Mouse (Mus musculus): ENCODE data around the gene Parp3. TPM values are rescaled to one million over a fixed set of nuclear protein-coding genes. Genes with fewer than 3 reads are reported as not detected.

Gene Parp3
- polyA plus RNA-seq, 1 experiment from 2014 or later = 0.75 TPM

GRCm38 (mm10) chr9:106456325-106457162, 20.2 kb downstream of the Parp3 start:
- WGBS (ENCODE audit: insufficient replicate concordance) = 65% methylated on average over 15 of the region's 15 CpGs
- ATAC-seq (ENCODE audit: low read depth) (no peak), DNase-seq (no peak)
- Histone ChIP-seq H3K27ac (no peak overlapping the region), H3K9ac (no peak overlapping the region), H3K4me1 (replicated peaks) (peaks cover 51% of the 10 kb centered on the region), H3K4me3 (replicated peaks) (no peak overlapping the region), H3K4me2 (no peak overlapping the region), H3K36me3 (peaks cover 5% of the 10 kb centered on the region; the same call in 1 of the 2 replicates), H3K27me3 (peaks cover 36% of the 10 kb centered on the region), H3K9me3 (replicated peaks) (no peaks in the 10 kb centered on the region)

GRCm38 (mm10) chr9:106454888-106455681, 21.7 kb downstream of the Parp3 start:
- no peaks in the 10 kb centered on the region for H3K9me3 ChIP-seq (replicated peaks)
- peaks cover 66% of the 10 kb centered on the region for H3K4me1 ChIP-seq (replicated peaks)
- ATAC-seq (ENCODE audit: low read depth) = no peak
- peak overlapping the region; percentile 53; the same call in 1 of the 2 replicates for H3K27ac ChIP-seq
- peaks cover 48% of the 10 kb centered on the region for H3K27me3 ChIP-seq
- peak overlapping the region; percentile 87 for H3K4me2 ChIP-seq
- DNase-seq = no peak
- peak overlapping the region; percentile 70 for H3K9ac ChIP-seq
- H3K36me3 ChIP-seq = 0 out of 2 replicates have a peak, but pooled peaks cover 2% of the 10 kb centered on the region
- WGBS (ENCODE audit: insufficient replicate concordance) = 19% methylated on average over 17 of the region's 17 CpGs
- peak overlapping the region; percentile 66 for H3K4me3 ChIP-seq (replicated peaks)

- Histone ChIP-seq H3K4me1 (replicated peaks) (peaks cover 70% of the 10 kb centered on the region), H3K27me3 (peaks cover 48% of the 10 kb centered on the region), H3K36me3 (no peaks in the 10 kb centered on the region), H3K9me3 (replicated peaks) (no peaks in the 10 kb centered on the region), H3K4me2 (peak overlapping the region; percentile 87), H3K4me3 (replicated peaks) (peak overlapping the region; percentile 66), H3K27ac (peak overlapping the region; percentile 53; the same call in 1 of the 2 replicates), H3K9ac (peak overlapping the region; percentile 70)
- peak; percentile 4; the same call in 1 of the 2 replicates for ATAC-seq (ENCODE audit: low read depth)
- WGBS (ENCODE audit: insufficient replicate concordance) = 10% methylated on average over 13 of the region's 20 CpGs
- no peak for DNase-seq
These were observed 22.5 kb downstream of the Parp3 start for GRCm38 (mm10) chr9:106454071-106454761.

- peak within 1 kb of the TSS; percentile 87 for H3K4me2 ChIP-seq
- 1% methylated on average over 28 of the region's 74 CpGs for WGBS (ENCODE audit: insufficient replicate concordance)
- H3K9ac ChIP-seq = peak within 1 kb of the TSS; percentile 70
- peak within 1 kb of the TSS; percentile 80 for H3K27ac ChIP-seq
- H3K9me3 ChIP-seq (replicated peaks) = no peaks in the 10 kb centered on the region
- H3K36me3 ChIP-seq = no peaks in the 10 kb centered on the region
- H3K27me3 ChIP-seq = peaks cover 48% of the 10 kb centered on the region
- peak within 1 kb of the TSS; percentile 66 for H3K4me3 ChIP-seq (replicated peaks)
- DNase-seq = no peak
- H3K4me1 ChIP-seq (replicated peaks) = peaks cover 78% of the 10 kb centered on the region
- peak; percentile 65 for ATAC-seq (ENCODE audit: low read depth)
These were observed 23.3 kb downstream of the Parp3 start, which contains the start of gene Pcbp4 for GRCm38 (mm10) chr9:106453271-106454070. Gene Pcbp4, plus strand, starts transcription at chr9:106453291.

GRCm38 (mm10) chr9:106452821-106453220, 23.9 kb downstream of the Parp3 start:
- Histone ChIP-seq H3K4me3 (replicated peaks) (peak overlapping the region; percentile 66), H3K4me1 (replicated peaks) (peaks cover 84% of the 10 kb centered on the region), H3K27ac (peak overlapping the region; percentile 80), H3K4me2 (peak overlapping the region; percentile 87), H3K27me3 (peaks cover 48% of the 10 kb centered on the region), H3K9ac (0 out of 2 replicates have a peak overlapping the region, but pooled peaks have one; percentile 70), H3K9me3 (replicated peaks) (no peaks in the 10 kb centered on the region), H3K36me3 (no peaks in the 10 kb centered on the region)
- peak; percentile 18 for ATAC-seq (ENCODE audit: low read depth)
- no peak for DNase-seq
- 16% methylated on average over 7 of the region's 7 CpGs for WGBS (ENCODE audit: insufficient replicate concordance)

- Histone ChIP-seq H3K4me1 (replicated peaks) (peaks cover 89% of the 10 kb centered on the region), H3K27ac (0 out of 2 replicates have a peak overlapping the region, but pooled peaks have one; percentile 23), H3K4me2 (peak overlapping the region; percentile 87), H3K9me3 (replicated peaks) (no peaks in the 10 kb centered on the region), H3K9ac (no peak overlapping the region), H3K27me3 (peaks cover 48% of the 10 kb centered on the region), H3K36me3 (no peaks in the 10 kb centered on the region), H3K4me3 (replicated peaks) (peak overlapping the region; percentile 66)
- DNase-seq (no peak), ATAC-seq (ENCODE audit: low read depth) (no peak)
- 49% methylated on average over 6 of the region's 6 CpGs for WGBS (ENCODE audit: insufficient replicate concordance)
These were observed 24.4 kb downstream of the Parp3 start for GRCm38 (mm10) chr9:106452351-106452750.

GRCm38 (mm10) chr9:106451899-106452298, 24.9 kb downstream of the Parp3 start:
- Histone ChIP-seq H3K27ac (no peak overlapping the region), H3K4me3 (replicated peaks) (no peak overlapping the region), H3K27me3 (peaks cover 48% of the 10 kb centered on the region), H3K36me3 (no peaks in the 10 kb centered on the region), H3K4me1 (replicated peaks) (peaks cover 91% of the 10 kb centered on the region), H3K9ac (no peak overlapping the region), H3K9me3 (replicated peaks) (no peaks in the 10 kb centered on the region), H3K4me2 (peak overlapping the region; percentile 87; the same call in 1 of the 2 replicates)
- DNase-seq (no peak), ATAC-seq (ENCODE audit: low read depth) (no peak)
- WGBS (ENCODE audit: insufficient replicate concordance) = 72% methylated on average over 2 of the region's 2 CpGs

- H3K27me3 ChIP-seq = peaks cover 48% of the 10 kb centered on the region
- no peak for ATAC-seq (ENCODE audit: low read depth)
- no peak for DNase-seq
- no peak overlapping the region for H3K9ac ChIP-seq
- H3K9me3 ChIP-seq (replicated peaks) = no peaks in the 10 kb centered on the region
- H3K4me2 ChIP-seq = peak overlapping the region; percentile 20; the same call in 1 of the 2 replicates
- H3K4me1 ChIP-seq (replicated peaks) = peaks cover 91% of the 10 kb centered on the region
- no peaks in the 10 kb centered on the region for H3K36me3 ChIP-seq
- no peak overlapping the region for H3K4me3 ChIP-seq (replicated peaks)
- 69% methylated on average over 11 of the region's 11 CpGs for WGBS (ENCODE audit: insufficient replicate concordance)
- no peak overlapping the region for H3K27ac ChIP-seq
These were observed 25.5 kb downstream of the Parp3 start for GRCm38 (mm10) chr9:106451298-106451697.

- peak overlapping the region; percentile 41; the same call in 1 of the 2 replicates for H3K27ac ChIP-seq
- 46% methylated on average over 9 of the region's 9 CpGs for WGBS (ENCODE audit: insufficient replicate concordance)
- no peak for DNase-seq
- H3K4me3 ChIP-seq (replicated peaks) = no peak overlapping the region
- no peak overlapping the region for H3K9ac ChIP-seq
- ATAC-seq (ENCODE audit: low read depth) = no peak
- peaks cover 93% of the 10 kb centered on the region for H3K4me1 ChIP-seq (replicated peaks)
- H3K27me3 ChIP-seq = peaks cover 48% of the 10 kb centered on the region
- peak overlapping the region; percentile 34 for H3K4me2 ChIP-seq
- no peaks in the 10 kb centered on the region for H3K9me3 ChIP-seq (replicated peaks)
- H3K36me3 ChIP-seq = no peaks in the 10 kb centered on the region
These were observed 26.1 kb downstream of the Parp3 start for GRCm38 (mm10) chr9:106450661-106451060.

- H3K27ac ChIP-seq = no peak overlapping the region
- H3K9me3 ChIP-seq (replicated peaks) = no peaks in the 10 kb centered on the region
- no peak overlapping the region for H3K4me3 ChIP-seq (replicated peaks)
- no peak overlapping the region for H3K9ac ChIP-seq
- WGBS (ENCODE audit: insufficient replicate concordance) = 77% methylated on average over 8 of the region's 8 CpGs
- no peak for DNase-seq
- peaks cover 93% of the 10 kb centered on the region for H3K4me1 ChIP-seq (replicated peaks)
- H3K4me2 ChIP-seq = peak overlapping the region; percentile 34
- peaks cover 45% of the 10 kb centered on the region for H3K27me3 ChIP-seq
- H3K36me3 ChIP-seq = no peaks in the 10 kb centered on the region
- no peak for ATAC-seq (ENCODE audit: low read depth)
These were observed 26.8 kb downstream of the Parp3 start for GRCm38 (mm10) chr9:106449947-106450346.

All from liver, embryonic 13.5 days (tissue).